Mouse (Mus musculus) brain, embryonic 18.5 days (tissue): ENCODE measurements around the gene Retsat.

ENCODE experiments used
- DNase-seq: peaks from one replicate; pipeline ENCODE4 v3.0.0-alpha.2; 2012; ENCODE audit warnings: low read depth, low spot score

Retsat gene

GRCm38 (mm10) chr6:72597956-72598753 is at the start of gene Retsat, which contains the start of gene Elmod3:
Retsat (plus strand) TSS chr6:72598475.
Elmod3 (minus strand) TSS chr6:72598413.
- peak; percentile 93 for DNase-seq

GRCm38 (mm10) chr6:72549041-72549580 is 49.2 kb upstream of the Retsat start:
- DNase-seq, result no peak

GRCm38 (mm10) chr6:72550025-72550424 is 48.2 kb upstream of the Retsat start:
- DNase-seq, result no peak

GRCm38 (mm10) chr6:72550503-72551100 is 47.7 kb upstream of the Retsat start:
- DNase-seq, result no peak

GRCm38 (mm10) chr6:72552171-72553078 is 45.9 kb upstream of the Retsat start:
- peak; percentile 20 for DNase-seq

GRCm38 (mm10) chr6:72553079-72553412 is 45.2 kb upstream of the Retsat start:
- no peak for DNase-seq

- DNase-seq, result no peak
These were observed 37.5 kb upstream of the Retsat start for GRCm38 (mm10) chr6:72560801-72561200.

- DNase-seq, result no peak
These were observed 35.8 kb upstream of the Retsat start for GRCm38 (mm10) chr6:72562486-72562885.

GRCm38 (mm10) chr6:72562894-72563293 is 35.4 kb upstream of the Retsat start:
- no peak for DNase-seq

- DNase-seq, result no peak
These were observed 32.8 kb upstream of the Retsat start for GRCm38 (mm10) chr6:72565506-72565905.

- DNase-seq, result peak; percentile 69
These were observed 32.2 kb upstream of the Retsat start for GRCm38 (mm10) chr6:72566044-72566443.

GRCm38 (mm10) chr6:72567508-72567907 is 30.8 kb upstream of the Retsat start:
- no peak for DNase-seq

- DNase-seq, result no peak
These were observed 29.5 kb upstream of the Retsat start for GRCm38 (mm10) chr6:72568736-72569135.

GRCm38 (mm10) chr6:72570644-72571397 is 27.5 kb upstream of the Retsat start:
- DNase-seq, result no peak

GRCm38 (mm10) chr6:72571826-72572225 is 26.4 kb upstream of the Retsat start:
- no peak for DNase-seq

- no peak for DNase-seq
These were observed 22.2 kb upstream of the Retsat start for GRCm38 (mm10) chr6:72576041-72576440.

- no peak for DNase-seq
These were observed 16.5 kb upstream of the Retsat start for GRCm38 (mm10) chr6:72581625-72582382.

GRCm38 (mm10) chr6:72583211-72583839 is 14.9 kb upstream of the Retsat start:
- DNase-seq, result no peak

- no peak for DNase-seq
These were observed 14.1 kb upstream of the Retsat start for GRCm38 (mm10) chr6:72584154-72584553.

GRCm38 (mm10) chr6:72586701-72587100 is 11.6 kb upstream of the Retsat start:
- no peak for DNase-seq
